Mouse (Mus musculus) heart, postnatal 0 days (tissue): Measurements from ENCODE around the gene Prdm8. TPM values are rescaled to one million over a fixed set of nuclear protein-coding genes. Genes with fewer than 3 reads are reported as not detected.

Experiments used
- ATAC-seq: fragments of 200-750 bp; cut with Nextera tagmentation; 2 replicates; pipeline ENCODE4 v1.8.0; 2017; ENCODE audit warnings: low read depth, moderate number of reproducible peaks, moderate library complexity; ENCODE audit not compliant: insufficient read depth
- DNase-seq: peaks from one replicate; pipeline ENCODE4 v3.0.0-alpha.2; 2016; ENCODE audit warnings: low spot score
- H3K27ac ChIP-seq: fragments of 300-500 bp; sonication (generic); 2 replicates; pipeline ENCODE4 v1.5.1; 2014; ENCODE audit warnings: low read depth, mild to moderate bottlenecking
- H3K27me3 ChIP-seq: fragments of 300-500 bp; sonication (generic); 2 replicates; pipeline ENCODE4 v1.6.1; 2014; ENCODE audit warnings: low read length, mixed read lengths; ENCODE audit not compliant: control insufficient read depth, insufficient read depth
- H3K36me3 ChIP-seq: fragments of 300-500 bp; sonication (generic); replicated peaks from 2 replicates; pipeline ENCODE4 v1.6.1; 2014; ENCODE audit warnings: low read length, mixed read lengths; ENCODE audit not compliant: control insufficient read depth, insufficient read depth
- H3K4me1 ChIP-seq: fragments of 300-500 bp; sonication (generic); 2 replicates; pipeline ENCODE4 v1.6.1; 2014; ENCODE audit warnings: antibody characterized with exemption; ENCODE audit not compliant: control insufficient read depth, insufficient read depth
- H3K4me2 ChIP-seq: fragments of 300-500 bp; sonication (generic); 2 replicates; pipeline ENCODE4 v1.6.1; 2014; ENCODE audit warnings: low read depth, mild to moderate bottlenecking, low read length, moderate library complexity
- H3K4me3 ChIP-seq: fragments of 300-500 bp; sonication (generic); 2 replicates; pipeline ENCODE4 v1.5.1; 2014; ENCODE audit warnings: low read depth, low read length
- H3K9ac ChIP-seq: fragments of 300-500 bp; sonication (generic); replicated peaks from 2 replicates; pipeline ENCODE4 v1.6.1; 2014; ENCODE audit warnings: low read depth, low read length, mixed read lengths
- H3K9me3 ChIP-seq: fragments of 300-500 bp; sonication (generic); replicated peaks from 2 replicates; pipeline ENCODE4 v1.6.1; 2016; ENCODE audit warnings: low read length; ENCODE audit not compliant: control insufficient read depth
- CTCF ChIP-seq: IDR thresholded peaks from 2 replicates; pipeline ENCODE4 v1.5.1; 2016; ENCODE audit warnings: antibody characterized with exemption, control low read depth, low read depth
- EP300 ChIP-seq: IDR thresholded peaks from 2 replicates; pipeline ENCODE4 v1.6.1; 2016; ENCODE audit warnings: antibody characterized with exemption, low read depth
- WGBS: fragments of 180-500 bp; shearing (Covaris S2); extraction: QIAGEN DNeasy Blood & Tissue Kit; methylation state at CpG from one replicate; pipeline ENCODE4 v1.1.7; 2014; 5-methylcytosine and 5-hydroxymethylcytosine counted together
- polyA plus RNA-seq: library from polyadenylated mRNA; unstranded; fragments of >200 nt; fragmentation: Nextera tagmentation; extraction: Ambion mirVana; gene quantifications from 2 replicates; pipeline ENCODE4 v1.2.1, GENCODE M21; 2015
- total RNA-seq: library from RNA; depleted of rRNA; stranded (reverse); fragments of >200 nt; gene quantifications from 2 replicates; pipeline ENCODE4 v1.2.3, GENCODE M21; 2014; ENCODE audit warnings: low replicate concordance

Prdm8 gene
- total and polyA plus RNA-seq, 2 experiments from 2014 or later, result not detected

- no peak overlapping the region for H3K9ac ChIP-seq
- WGBS, result 9% methylated on average over 15 of the region's 15 CpGs
- peaks cover 53% of the 10 kb centered on the region for H3K27me3 ChIP-seq
- H3K36me3 ChIP-seq, result no peaks in the 10 kb centered on the region
- TF ChIP-seq CTCF (no peak), EP300 (no peak)
- no peaks in the 10 kb centered on the region for H3K4me1 ChIP-seq
- no peak for DNase-seq
- H3K4me2 ChIP-seq, result peak overlapping the region; percentile 86; the same call in 1 of the 2 replicates
- 0 out of 2 replicates have a peak overlapping the region, but pooled peaks have one; percentile 68 for H3K4me3 ChIP-seq
- ATAC-seq, result no peak
- H3K9me3 ChIP-seq, result no peaks in the 10 kb centered on the region
- H3K27ac ChIP-seq, result no peak overlapping the region
These were observed 882 bp upstream of the Prdm8 start for GRCm38 (mm10) chr5:98166116-98166515.

- H3K4me1 ChIP-seq, result no peaks in the 10 kb centered on the region
- no peaks in the 10 kb centered on the region for H3K36me3 ChIP-seq
- H3K9ac ChIP-seq, result no peak overlapping the region
- peak overlapping the region; percentile 86 for H3K4me2 ChIP-seq
- TF ChIP-seq EP300, result no peak
- no peak for TF ChIP-seq CTCF
- H3K4me3 ChIP-seq, result peak overlapping the region; percentile 68
- peaks cover 77% of the 10 kb centered on the region for H3K27me3 ChIP-seq
- WGBS, result 2% methylated on average over 37 of the region's 37 CpGs
- no peak overlapping the region for H3K27ac ChIP-seq
- H3K9me3 ChIP-seq, result no peaks in the 10 kb centered on the region
- DNase-seq (no peak), ATAC-seq (no peak)
These were observed 1.6 kb downstream of the Prdm8 start for GRCm38 (mm10) chr5:98168356-98169285.

- ATAC-seq, result no peak
- no peak for TF ChIP-seq CTCF
- TF ChIP-seq EP300, result no peak
These were observed 2.7 kb downstream of the Prdm8 start for GRCm38 (mm10) chr5:98169376-98170351.

GRCm38 (mm10) chr5:98171651-98172230 is 4.7 kb downstream of the Prdm8 start:
- Histone ChIP-seq H3K9me3 (no peaks in the 10 kb centered on the region), H3K27me3 (peaks cover 72% of the 10 kb centered on the region), H3K4me2 (no peak overlapping the region), H3K4me3 (no peak overlapping the region), H3K4me1 (no peaks in the 10 kb centered on the region), H3K27ac (no peak overlapping the region), H3K36me3 (no peaks in the 10 kb centered on the region), H3K9ac (no peak overlapping the region)
- DNase-seq (no peak), ATAC-seq (no peak)
- 40% methylated on average over 9 of the region's 9 CpGs for WGBS
- TF ChIP-seq EP300 (no peak), CTCF (no peak)

More at GRCm38 (mm10) chr5:98169376-98170351, 2.7 kb downstream of the Prdm8 start:
- H3K9ac ChIP-seq, result no peak overlapping the region
- H3K9me3 ChIP-seq, result no peaks in the 10 kb centered on the region
- H3K36me3 ChIP-seq, result no peaks in the 10 kb centered on the region
- no peak overlapping the region for H3K27ac ChIP-seq
- WGBS, result 10% methylated on average over 30 of the region's 30 CpGs
- DNase-seq, result no peak
- H3K27me3 ChIP-seq, result peaks cover 79% of the 10 kb centered on the region
- H3K4me3 ChIP-seq, result peak overlapping the region; percentile 68
- H3K4me1 ChIP-seq, result no peaks in the 10 kb centered on the region
- peak overlapping the region; percentile 86 for H3K4me2 ChIP-seq
